Mouse (Mus musculus) cortical plate, adult 2 months (tissue): Measurements from ENCODE around the gene Fars2.

ENCODE experiments used
- CTCF ChIP-seq: fragments of 200-500 bp; IDR thresholded peaks from 2 replicates; pipeline ENCODE4 v1.5.1; 2011; ENCODE audit warnings: mild to moderate bottlenecking, control low read depth, low read length; ENCODE audit not compliant: insufficient read depth; ENCODE audit errors: extremely low read depth
- POLR2A ChIP-seq: fragments of 200-500 bp; IDR thresholded peaks from 2 replicates; pipeline ENCODE4 v1.6.1; 2011; ENCODE audit warnings: mild to moderate bottlenecking, low read length, control low read depth; ENCODE audit not compliant: insufficient read depth; ENCODE audit errors: extremely low read depth

GRCm38 (mm10) chr13:36621333-36621659 lies 504.1 kb downstream of the Fars2 start:
- TF ChIP-seq CTCF (no peak), POLR2A (no peak)
